Comparison of ENCODE assay signal across 1 mouse cellular context in genomic region chr10:81261025-81261424, GRCm38 (mm10).
TF ChIP-seq lines count a peak whose summit lies in the region.

No protein-coding gene starts in this region.

TF ChIP-seq in CH12.LX, 34 proteins besides CTCF, POLR2A, EP300 and RAD21 (continued from another document):
- no peak; the same call in 1 of the 2 replicates for TF ChIP-seq MXI1 (IDR thresholded peaks at IDR 0.05; ENCODE audit: low read depth, low read length)
- TF ChIP-seq RCOR1 (conservative IDR thresholded peaks at IDR 0.05; ENCODE audit: low read depth, low read length) = 0 out of 2 replicates have a peak, but pooled peaks have one; percentile 23
- TF ChIP-seq PAX5 (IDR thresholded peaks at IDR 0.05; ENCODE audit: low read length) = no peak
- no peak for TF ChIP-seq POLR2AphosphoS2 (IDR thresholded peaks at IDR 0.05; ENCODE audit: low read depth, low read length)
- peak; percentile 29 for TF ChIP-seq MAX (IDR thresholded peaks at IDR 0.05; ENCODE audit: low read length)
- no peak for TF ChIP-seq NELFE (IDR thresholded peaks at IDR 0.05; ENCODE audit: low read depth, low read length)
- TF ChIP-seq GABPA (IDR thresholded peaks at IDR 0.05; ENCODE audit: insufficient replicate concordance, low read depth, low read length) = no peak
- TF ChIP-seq IRF4 (IDR thresholded peaks at IDR 0.05; ENCODE audit: low read depth, low read length) = peak; percentile 48
- TF ChIP-seq CHD1 (IDR thresholded peaks at IDR 0.05; ENCODE audit: low read depth, low read length) = no peak
- no peak for TF ChIP-seq ZKSCAN1 (IDR thresholded peaks at IDR 0.05; ENCODE audit: borderline replicate concordance, low read depth, low read length)
- TF ChIP-seq ETS1 (conservative IDR thresholded peaks at IDR 0.05; ENCODE audit: low read depth, low read length) = peak; percentile 67
- TF ChIP-seq MYC (IDR thresholded peaks at IDR 0.05; ENCODE audit: low read depth, low read length) = 0 out of 2 replicates have a peak, but pooled peaks have one; percentile 50
- TF ChIP-seq SIN3A (IDR thresholded peaks at IDR 0.05; ENCODE audit: low read length) = 0 out of 2 replicates have a peak, but pooled peaks have one; percentile 40
- TF ChIP-seq USF1 (IDR thresholded peaks at IDR 0.05; ENCODE audit: low read depth, low read length) = no peak
- peak; percentile 78 for TF ChIP-seq ZNF384 (IDR thresholded peaks at IDR 0.05; ENCODE audit: low read depth, low read length)
- no peak for TF ChIP-seq E2F4 (IDR thresholded peaks at IDR 0.05; ENCODE audit: insufficient replicate concordance, low read depth, low read length)
- TF ChIP-seq NRF1 (IDR thresholded peaks at IDR 0.05; ENCODE audit: low read depth, low read length) = no peak
- TF ChIP-seq TBP (conservative IDR thresholded peaks at IDR 0.05; ENCODE audit: low read depth, low read length) = no peak
- TF ChIP-seq SMC3 (IDR thresholded peaks at IDR 0.05; ENCODE audit: low read depth, low read length) = no peak
- no peak for TF ChIP-seq ZC3H11A (IDR thresholded peaks at IDR 0.05; ENCODE audit: low read depth, low read length)
- peak; percentile 73 for TF ChIP-seq CHD2 (IDR thresholded peaks at IDR 0.05; ENCODE audit: low read length)
- TF ChIP-seq MAFK (IDR thresholded peaks at IDR 0.05; ENCODE audit: insufficient replicate concordance, low read length) = 0 out of 2 replicates have a peak, but pooled peaks have one; percentile 44
- peak; percentile 28; the same call in 1 of the 2 replicates for TF ChIP-seq ZMIZ1 (IDR thresholded peaks at IDR 0.05; ENCODE audit: low read depth, low read length)
- TF ChIP-seq USF2 (conservative IDR thresholded peaks at IDR 0.05; ENCODE audit: low read depth, low read length) = no peak
- peak; percentile 29; the same call in 1 of the 2 replicates for TF ChIP-seq HCFC1 (IDR thresholded peaks at IDR 0.05; ENCODE audit: low read depth, low read length)
- peak; percentile 52 for TF ChIP-seq BHLHE40 (IDR thresholded peaks at IDR 0.05; ENCODE audit: low read depth, low read length)
- TF ChIP-seq JUN (IDR thresholded peaks at IDR 0.05; ENCODE audit: insufficient read depth, low read depth, low read length) = peak; percentile 7; the same call in 1 of the 2 replicates
- 0 out of 2 replicates have a peak, but pooled peaks have one; percentile 40 for TF ChIP-seq JUND (conservative IDR thresholded peaks at IDR 0.05; ENCODE audit: low read depth, low read length)
- no peak for TF ChIP-seq KAT2A (IDR thresholded peaks at IDR 0.05; ENCODE audit: insufficient replicate concordance, low read length)
- TF ChIP-seq ELF1 (IDR thresholded peaks at IDR 0.05; ENCODE audit: low read depth, low read length) = 0 out of 2 replicates have a peak, but pooled peaks have one; percentile 37
- TF ChIP-seq MAZ (IDR thresholded peaks at IDR 0.05; ENCODE audit: low read depth, low read length) = no peak
